Mouse (Mus musculus): ENCODE results near the gene Tns1.

GRCm38 (mm10) chr1:73906376-73906775 is 217.9 kb downstream of the Tns1 start:
- TF ChIP-seq CTCF (conservative IDR thresholded peaks at IDR 0.05; ENCODE audit: low read length) (no peak), POU5F1 (IDR thresholded peaks at IDR 0.05; ENCODE audit: borderline replicate concordance, low read length) (no peak)

All from E14TG2a.4 (cell line).